Mouse (Mus musculus): ENCODE data around the gene Actl6a.
A peak's percentile ranks its signal among the peaks of the same experiment; 100 is the strongest.
"Not testable (repeated sequence)": the region's sequence is repeated elsewhere in the genome, so short reads cannot be mapped to it uniquely, and the experiment has no call there.

Actl6a gene

DNA sequence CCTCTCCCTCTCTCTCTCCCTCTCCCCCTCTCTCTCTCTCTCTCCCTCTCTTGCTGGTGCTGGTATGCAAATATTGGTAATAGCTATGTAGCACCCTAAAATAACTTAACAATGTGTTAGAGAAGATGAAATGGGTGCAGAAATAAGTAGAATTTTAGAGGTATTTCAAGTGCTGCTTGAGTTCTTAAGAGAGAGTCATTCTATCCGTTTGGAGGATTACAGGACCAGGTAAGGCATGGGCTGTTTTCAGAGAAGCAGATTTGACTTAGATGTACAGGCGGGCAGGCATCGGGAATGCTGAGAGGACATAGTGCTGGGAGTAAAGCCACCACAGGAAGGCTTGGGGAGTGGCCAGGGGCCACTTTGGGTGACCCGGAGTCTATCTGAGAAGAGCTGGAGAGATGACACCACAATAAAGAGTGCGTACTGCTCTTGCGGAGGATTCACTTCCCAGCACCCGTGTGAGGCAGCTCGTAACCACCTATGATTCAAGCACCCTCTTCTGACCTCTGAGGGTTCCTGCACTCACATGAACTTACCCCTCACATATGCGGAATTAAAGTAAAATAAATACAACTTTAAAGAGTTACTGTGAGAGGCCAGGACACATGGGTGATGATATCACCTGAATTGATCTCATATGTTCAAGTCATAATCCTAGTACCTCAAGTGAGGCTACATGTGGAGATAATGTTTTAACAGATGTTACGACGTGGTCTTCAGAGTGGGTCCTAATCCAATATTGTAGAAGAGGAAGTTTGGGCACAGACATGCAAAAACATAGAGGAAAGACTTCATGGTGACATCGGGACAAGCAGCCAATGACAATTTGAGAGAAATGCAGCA, 11.1 kb upstream of the Actl6a start:
- DNase-seq (ENCODE audit: low spot score in 2 of 2) = no peak

DNA sequence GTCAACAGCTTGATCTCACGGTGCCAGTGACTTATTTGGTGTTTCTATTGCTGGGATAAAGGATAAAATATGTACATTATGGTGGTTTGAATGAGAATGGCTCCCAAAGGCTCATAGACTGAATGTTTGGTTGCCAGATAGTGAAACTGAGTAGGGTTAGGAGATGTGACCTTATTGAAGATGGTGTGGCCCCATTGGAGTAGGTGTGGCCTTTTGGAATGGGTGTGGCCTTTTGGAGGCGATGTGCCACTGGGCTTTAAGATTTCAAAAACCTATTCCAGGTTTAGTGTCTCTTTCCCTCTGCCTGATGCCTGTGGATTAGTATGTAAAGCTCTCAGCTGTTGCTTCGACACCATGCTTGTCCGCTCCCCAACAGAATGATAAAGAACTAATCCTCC, 10.5 kb upstream of the Actl6a start:
- no peak for DNase-seq (ENCODE audit: low spot score in 2 of 2)

DNA sequence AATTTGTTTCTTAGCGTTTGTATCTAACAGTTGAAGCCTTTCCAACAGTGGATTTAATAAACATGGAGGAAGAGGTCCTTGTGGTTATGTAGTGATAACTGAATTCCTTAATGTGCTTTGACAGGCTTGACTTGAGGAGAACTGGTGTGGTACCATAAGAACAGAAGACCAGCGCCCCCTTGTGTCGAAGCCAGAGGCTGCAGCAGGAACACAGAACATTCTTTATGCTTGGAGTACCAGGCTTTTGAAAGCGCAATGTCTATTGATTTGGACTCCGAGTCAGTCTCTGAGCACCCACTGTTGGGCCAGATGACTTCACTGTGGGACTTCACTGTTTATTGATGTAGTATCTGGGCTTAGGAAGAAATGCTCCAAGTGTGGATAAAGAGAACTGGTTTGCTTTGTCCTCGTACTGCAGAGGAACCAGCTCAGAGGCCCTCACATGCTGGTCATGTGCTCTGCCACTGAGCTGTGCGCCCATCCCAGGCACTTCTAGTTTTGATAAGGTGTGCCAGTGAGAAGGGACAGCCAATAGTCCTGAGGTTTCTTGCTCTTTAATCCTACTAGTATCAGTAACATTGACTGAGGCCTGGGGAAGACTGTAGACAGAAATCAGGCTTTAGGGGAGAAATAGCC, 7.8 kb upstream of the Actl6a start:
- peak; percentile 64 to 81 for DNase-seq (ENCODE audit: low spot score in 2 of 2)

DNA sequence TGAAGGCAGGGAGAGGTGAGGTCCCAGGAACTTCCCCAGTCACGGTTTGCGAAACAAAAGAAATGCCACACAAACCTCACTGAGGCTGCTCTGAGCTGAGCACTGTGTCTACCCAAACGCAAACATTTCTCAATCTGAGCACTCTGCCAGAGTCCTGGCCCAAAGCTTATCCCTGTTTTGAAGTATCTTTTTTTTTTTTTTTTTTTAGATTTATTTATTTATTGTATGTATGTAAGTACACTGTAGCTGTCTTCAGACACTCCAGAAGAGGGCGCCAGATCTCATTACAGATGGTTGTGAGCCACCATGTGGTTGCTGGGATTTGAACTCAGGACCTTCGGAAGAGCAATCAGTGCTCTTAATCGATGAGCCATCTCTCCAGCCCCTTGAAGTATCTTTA, 2.1 kb upstream of the Actl6a start:
- DNase-seq (ENCODE audit: low spot score in 2 of 2) = not testable (repeated sequence)

DNA sequence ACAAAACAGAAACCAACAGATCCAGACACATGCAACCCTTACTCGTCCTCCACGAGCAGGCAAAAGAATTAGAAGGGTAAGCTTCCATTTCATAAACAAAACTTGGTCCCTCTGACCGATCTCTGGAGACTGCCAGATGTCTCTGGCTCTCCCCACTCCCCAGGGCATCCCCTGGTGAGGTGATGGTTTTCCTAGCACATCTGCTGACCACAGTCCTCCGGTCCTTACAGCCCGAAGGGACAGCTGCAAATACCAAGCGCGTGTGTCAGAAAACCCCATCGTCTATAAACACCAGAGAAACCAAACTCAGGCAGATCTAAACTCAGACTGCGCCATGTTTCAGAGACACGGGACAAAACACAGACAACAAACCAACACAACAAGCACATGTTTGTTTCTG, 1.5 kb upstream of the Actl6a start:
- not testable (repeated sequence) for DNase-seq (ENCODE audit: low spot score in 2 of 2)

DNA sequence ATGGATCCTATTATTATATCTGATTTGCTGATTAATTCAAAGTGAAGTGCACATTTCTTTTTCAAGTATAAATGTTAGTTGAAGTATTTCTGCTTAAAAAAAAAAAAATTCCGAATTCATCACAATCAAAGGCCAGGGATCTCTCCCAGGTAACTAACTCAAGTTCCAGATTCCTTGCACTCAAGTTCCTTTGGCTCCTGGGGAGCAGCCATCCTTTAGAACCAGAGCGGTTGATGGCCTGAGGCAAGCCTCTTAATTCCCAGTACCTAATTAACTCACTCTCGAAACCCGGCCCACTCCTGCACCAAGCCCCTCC, 1.9 kb downstream of the Actl6a start:
- DNase-seq (ENCODE audit: low spot score in 2 of 2) = no peak

DNA sequence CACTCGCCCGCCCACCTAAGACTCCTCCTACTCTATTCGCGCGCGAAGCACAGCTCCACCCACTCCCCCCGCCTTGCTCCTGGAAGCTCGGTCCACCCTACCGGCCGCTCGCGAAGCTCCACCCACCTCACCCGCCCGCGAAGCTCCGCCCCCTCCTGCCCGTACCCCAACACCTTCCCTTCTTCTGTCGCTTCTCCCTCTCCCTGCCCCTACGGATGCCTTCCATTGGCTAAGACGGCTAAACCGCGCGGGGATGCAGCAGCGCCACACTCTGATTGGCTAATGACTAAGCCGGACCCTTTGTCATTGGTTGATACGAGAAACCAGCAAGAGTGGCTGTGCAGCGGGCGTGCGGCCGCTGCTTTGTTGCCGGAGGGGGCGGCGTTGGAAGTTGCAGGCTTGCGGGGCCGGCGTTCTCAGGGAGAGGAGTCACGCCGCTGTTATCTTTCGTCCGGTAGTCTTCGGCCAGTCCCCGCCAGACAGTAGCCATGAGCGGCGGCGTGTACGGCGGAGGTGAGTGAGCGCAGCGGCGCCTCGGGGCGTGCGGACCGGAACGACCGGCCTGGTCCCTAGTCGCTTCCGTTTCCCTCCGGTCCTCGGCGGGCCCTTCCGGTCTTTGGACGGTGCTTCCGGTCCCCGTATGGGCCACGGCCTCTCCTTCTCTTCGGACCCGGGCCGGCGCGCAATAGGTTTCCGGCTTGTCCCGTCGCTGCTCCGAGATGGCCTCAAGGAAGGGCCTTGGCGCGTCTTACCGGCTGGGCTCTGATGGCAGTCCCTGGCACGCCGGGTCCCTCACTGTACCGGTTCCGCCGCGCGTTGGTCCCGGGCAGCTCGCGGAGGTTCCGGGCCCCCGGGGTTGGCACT, 2.5 kb downstream of the Actl6a start:
- peak; percentile 98 to 99 for DNase-seq (ENCODE audit: low spot score in 2 of 2)

DNA sequence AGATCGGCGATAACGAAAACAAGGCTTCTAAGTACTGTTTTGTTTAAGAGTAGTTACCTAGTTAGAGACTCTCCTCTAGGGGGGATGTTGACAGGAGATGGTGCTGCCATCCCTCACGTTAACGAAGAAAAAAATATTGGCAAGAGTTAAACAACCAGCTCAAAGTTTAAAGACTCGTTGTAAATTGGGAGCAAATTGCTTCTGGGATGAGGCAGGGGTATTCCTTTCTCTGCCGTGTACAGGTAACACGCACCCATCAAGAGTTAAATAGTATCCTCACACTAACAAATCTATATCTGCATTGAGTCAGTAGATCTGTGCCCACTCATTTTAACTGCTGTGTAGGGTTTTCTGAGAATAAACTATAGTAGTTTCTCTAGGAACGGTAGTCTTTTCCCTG, 3.3 kb downstream of the Actl6a start:
- no peak for DNase-seq (ENCODE audit: low spot score in 2 of 2)

DNA sequence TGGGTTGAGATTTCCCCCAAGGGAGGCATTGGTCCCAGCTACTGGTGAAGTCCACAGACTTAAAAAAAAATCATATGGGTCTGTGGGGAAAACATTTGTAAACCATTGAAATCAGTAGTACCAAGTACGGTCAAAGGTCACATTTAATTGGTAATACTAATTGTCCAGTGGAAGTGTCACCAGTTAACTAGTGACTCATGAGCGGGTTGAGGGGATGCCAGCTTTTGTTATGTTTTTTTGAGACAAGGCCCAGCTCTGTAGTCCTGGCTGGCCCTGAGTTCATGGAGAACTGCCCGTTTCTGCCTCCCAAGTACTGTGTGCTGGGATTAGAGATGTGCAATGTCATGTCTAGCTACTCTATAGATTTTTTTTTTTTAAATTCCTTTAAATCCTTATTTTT, 7.6 kb downstream of the Actl6a start:
- DNase-seq (ENCODE audit: low spot score in 2 of 2) = no peak

DNA sequence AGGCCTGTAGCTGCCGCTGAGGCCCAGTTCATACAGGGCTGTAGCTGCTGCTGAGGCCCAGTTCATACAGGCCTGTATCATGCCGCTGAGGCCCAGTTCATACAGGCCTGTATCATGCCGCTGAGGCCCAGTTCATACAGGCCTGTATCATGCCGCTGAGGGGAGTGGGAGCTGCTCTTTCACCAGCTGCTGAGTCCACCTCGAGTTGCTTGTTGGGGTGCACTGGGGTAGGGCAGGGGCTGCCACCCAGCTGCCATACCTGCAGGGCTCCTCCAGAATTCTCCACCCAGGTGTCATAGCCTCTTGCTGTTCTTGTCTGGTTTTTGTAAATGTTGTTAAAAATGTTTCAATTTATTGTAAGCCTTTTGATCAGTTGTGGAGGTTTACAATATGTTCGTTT, 11.3 kb downstream of the Actl6a start:
- DNase-seq (ENCODE audit: low spot score in 2 of 2) = not testable (repeated sequence)

DNA sequence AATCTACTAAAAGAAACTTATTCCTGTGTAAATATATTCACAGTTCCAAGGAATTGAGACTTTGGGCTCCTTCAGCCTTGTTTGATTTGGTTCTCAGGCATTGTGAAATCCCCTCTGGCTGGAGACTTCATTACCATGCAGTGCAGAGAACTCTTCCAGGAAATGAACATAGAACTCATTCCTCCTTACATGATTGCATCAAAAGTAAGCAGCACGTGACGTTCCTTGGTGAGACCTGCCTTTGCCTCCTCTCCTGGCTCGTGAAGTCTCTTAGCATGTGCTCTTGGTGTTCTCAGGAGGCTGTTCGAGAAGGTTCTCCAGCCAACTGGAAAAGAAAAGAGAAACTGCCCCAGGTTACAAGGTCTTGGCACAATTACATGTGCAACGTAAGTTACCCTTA, 12.2 kb downstream of the Actl6a start:
- DNase-seq (ENCODE audit: low spot score in 2 of 2) = no peak

DNA sequence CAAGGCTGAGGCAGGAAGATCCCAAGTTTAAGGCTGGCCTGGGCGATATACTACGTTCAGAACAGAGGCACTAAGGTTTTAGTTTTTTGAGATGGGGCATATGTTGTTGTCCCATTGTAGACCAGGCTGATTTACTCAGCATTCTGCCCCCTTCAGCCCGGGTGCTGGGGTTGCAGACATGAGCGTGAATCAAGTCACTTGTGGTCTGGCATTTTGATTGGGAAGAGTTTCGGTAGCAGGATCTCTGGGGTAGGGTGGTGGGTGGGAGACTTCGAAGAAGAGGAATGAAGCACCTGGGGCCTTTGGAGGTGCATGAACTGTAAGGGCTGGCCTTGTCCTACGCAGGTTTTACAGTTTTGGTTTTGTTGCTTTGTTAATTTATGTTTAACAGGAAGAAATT, 18.1 kb downstream of the Actl6a start:
- no peak for DNase-seq (ENCODE audit: low spot score in 2 of 2)

DNA sequence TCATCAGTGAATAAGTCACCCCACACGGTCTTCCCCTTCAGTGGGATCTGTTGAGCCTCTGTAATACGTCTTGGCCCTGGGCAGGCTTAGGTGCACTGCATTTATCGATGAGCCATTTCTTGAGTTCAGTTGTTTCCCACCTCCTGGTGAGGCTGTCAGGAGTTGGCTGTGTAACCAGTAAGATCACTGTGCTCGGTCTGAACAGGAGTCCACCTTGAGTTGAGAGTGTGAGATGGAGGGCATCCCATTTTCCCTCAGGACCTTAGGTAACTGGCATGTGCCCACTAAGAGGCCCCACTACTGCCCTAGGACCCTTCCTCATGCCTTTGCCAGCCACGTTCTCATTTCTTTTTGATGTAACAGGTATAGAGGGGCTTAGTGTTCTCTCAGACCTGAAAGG, 19.9 kb downstream of the Actl6a start:
- no peak for DNase-seq (ENCODE audit: low spot score in 2 of 2)

DNA sequence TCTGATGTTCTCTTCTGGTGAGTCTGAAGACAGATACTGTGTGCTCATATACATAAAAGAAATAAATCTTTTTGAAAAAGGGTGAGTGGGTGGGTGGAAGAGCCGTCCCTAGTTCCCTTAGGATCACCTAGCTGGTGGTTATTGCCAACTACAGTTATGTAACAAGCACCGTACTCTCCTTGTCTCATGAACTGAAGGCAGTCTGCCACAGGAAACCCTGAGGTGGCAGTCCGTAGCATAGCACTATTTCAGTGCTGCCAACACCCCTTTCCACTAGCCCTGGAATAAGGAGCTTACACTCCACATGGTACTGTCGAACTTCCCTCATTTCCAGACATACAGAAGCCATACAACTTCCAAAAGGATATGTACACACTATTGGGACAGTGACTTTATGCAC, 21.8 kb downstream of the Actl6a start:
- no peak for DNase-seq (ENCODE audit: low spot score in 2 of 2)

DNA sequence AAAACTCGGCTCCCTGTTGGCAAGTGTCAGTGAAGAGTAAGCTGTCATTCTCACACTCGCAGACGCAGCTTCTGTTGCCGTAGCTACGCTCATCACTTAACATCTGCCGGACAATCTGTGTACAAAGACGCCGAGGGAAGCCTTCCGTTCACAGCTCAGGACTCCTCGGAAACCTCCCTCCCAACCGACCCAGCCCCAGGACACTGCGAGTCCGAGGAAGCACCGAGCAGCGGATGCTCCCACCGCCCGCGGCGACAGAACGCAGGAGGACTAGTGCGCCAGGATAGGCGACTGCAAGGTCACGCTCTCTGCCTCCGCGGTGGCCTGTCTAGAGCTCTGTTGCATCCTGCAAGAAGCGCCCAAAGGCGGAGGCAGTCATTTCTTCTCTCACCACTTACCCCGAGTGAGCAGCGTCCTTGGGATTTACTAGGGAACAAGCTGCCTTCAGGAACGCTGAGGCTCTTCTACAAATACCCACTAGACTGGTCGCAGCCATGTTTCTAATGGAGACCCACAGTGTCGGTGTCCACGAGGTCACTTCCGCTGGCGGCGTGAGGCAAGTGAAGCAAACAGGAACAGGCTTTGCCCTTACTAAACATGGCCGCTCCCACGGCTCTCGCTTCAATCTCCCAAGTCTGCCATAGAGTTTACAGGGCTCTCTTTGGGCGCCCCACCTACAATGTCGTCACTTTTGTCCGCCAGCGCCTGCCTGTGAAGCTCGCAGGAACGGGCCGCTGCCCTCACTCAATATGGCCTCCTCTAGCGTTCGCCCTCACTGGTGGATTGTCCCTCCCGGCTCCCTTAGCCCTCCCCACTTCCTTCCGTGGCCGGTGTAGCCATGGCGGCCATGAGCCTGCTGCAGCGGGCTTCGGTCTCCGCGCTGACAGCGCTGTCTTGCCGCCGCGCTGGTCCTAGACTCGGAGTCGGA, 30.4 kb downstream of the Actl6a start, which contains the start of gene Ndufb5:
Gene Ndufb5 (plus strand): TSS at position 747 of the 928 bp plus-strand sequence.
- peak; percentile 91 to 94 for DNase-seq (ENCODE audit: low spot score in 2 of 2)

DNA sequence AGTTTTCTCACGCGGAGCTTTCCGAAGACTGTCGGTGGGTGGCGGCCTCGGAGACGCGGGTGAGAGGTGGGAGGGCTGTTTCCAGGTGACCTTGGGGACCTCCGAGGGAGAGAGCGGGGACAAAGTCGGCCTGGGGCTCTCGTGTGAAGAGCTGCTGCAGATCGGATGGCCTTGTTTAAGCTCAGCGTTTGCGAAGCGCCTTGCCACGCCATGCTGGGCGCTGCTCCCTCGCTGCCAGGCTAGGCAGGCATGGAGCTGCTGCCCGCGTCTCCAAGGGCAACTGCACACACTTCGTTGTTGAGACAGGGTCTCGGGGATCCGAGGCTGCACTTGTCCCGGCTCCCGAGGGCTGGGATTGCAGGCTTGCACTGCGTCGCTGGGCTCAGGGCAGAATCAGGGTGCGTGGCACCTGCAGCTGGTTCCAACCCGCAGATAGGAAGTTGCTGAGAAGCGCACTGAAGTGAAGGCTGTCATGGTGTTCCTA, 31.1 kb downstream of the Actl6a start, which contains the start of gene Mrpl47:
Gene Mrpl47 (minus strand): TSS at position 434 of the 484 bp plus-strand sequence.
- DNase-seq (ENCODE audit: low spot score in 2 of 2) = no peak

DNA sequence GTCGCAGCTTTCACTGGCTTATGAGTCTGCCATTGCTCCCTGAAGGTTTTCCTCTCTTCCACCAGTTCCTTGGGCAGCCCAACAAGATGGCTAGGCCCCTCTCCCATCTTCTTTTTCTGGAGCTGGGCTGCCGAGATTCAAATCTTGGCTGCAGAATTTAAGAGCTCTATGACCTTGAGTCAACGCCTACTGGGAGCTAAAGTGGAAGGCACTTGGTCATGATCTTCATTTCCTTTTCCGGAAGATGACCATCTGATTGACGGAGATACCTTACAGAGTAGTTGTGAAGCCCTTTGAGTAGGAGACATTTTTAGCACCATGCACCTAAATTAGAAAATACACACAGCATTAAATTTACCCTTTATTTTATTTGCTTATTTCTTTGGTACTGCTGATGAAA, 32.5 kb downstream of the Actl6a start:
- DNase-seq (ENCODE audit: low spot score in 2 of 2) = no peak

DNA sequence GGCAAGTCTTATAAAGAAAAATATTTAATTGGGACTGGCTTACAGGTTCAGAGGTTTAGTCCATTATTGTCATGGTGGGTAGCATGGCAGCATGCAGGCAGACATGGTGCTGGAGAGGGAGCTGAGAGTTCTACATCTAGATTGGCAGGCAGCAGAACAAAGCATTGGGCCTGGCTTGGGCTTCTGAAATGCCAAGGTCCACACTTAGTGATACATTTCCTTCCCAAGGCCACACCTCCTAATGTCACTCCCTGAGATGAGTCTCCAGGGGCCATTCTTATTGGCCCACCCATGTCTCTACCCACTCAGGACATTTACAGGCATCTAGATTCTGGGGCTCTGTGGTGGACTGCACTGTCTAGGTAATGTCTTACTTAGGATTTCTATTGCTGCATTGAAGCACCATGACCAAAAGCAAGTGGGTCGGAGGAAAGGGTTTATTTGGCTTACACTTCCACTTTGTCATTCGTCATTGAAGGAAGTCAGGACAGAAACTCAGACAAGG, 36.2 kb downstream of the Actl6a start:
- no peak for DNase-seq (ENCODE audit: low spot score in 2 of 2)

DNA sequence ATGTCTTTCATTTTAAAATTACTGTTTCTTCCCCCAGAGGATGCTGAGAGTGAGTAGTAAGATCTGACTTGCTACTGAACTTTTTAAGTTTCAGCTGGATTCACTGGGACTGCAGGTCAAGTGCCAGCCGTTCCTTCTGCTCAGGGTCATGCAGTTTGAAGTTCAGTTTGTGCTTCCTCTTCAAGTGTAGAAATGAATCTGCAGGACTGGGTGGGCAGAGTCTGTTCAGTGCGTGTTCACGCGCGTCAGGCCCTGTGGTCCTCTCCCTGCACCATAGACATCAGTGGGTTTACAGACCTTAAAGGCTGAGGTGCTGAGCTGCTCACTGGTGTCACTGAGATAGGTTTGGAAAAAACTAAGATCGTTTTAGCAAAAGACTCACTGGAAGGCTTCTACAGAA, 38.9 kb downstream of the Actl6a start:
- no peak for DNase-seq (ENCODE audit: low spot score in 2 of 2)

DNA sequence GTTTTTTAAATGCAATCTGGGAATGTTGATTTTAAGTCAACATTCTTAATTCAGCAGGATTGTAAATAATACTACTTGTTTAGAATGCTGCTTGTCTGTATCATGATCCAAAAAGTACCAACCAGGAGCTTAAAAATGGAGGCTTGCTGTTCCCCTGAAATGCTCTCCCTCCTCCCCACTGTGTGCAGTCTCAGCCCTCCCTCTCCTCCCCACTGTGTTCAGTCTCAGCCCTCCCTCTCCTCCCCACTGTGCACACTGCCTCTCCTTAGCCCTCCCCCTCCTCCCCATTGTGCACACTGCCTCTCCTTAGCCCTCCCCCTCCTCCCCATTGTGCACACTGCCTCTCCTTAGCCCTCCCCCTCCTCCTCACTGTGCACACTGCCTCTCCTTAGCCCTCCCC, 39.3 kb downstream of the Actl6a start:
- not testable (repeated sequence) for DNase-seq (ENCODE audit: low spot score in 2 of 2)

DNA sequence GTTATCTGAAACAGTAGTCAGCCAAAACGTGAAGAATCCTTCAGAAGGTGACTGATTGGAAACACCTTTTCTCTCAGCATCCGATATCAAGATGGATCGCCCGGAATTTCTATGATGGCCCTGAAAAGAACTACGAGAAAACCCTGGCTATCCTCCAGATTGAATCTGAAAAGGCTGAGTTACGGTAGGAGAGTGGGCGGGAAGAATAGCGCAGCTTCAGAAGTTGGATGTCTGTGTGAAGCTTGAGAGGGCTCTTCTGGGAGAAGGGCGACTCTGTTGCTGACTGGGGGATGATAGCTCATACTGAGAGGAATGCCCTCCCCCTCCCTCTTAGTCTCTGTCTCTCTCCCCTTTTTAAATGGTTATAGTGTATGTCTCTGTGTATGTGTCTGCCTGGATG, 42.3 kb downstream of the Actl6a start:
- DNase-seq (ENCODE audit: low spot score in 2 of 2) = no peak
